Mouse (Mus musculus) embryonic fibroblast, embryonic 13.5 days (primary cell): Measurements from ENCODE around the gene Capzb.

Experiments
- CTCF ChIP-seq: IDR thresholded peaks from 2 replicates; pipeline ENCODE4 v1.5.1; 2011; ENCODE audit warnings: mild to moderate bottlenecking, control low read depth, low read length, moderate library complexity, borderline replicate concordance; ENCODE audit not compliant: insufficient read depth
- POLR2A ChIP-seq: IDR thresholded peaks from 2 replicates; pipeline ENCODE4 v1.6.1; 2011; ENCODE audit warnings: low read depth, mild to moderate bottlenecking, control low read depth, low read length, moderate library complexity

- no peak for TF ChIP-seq CTCF
- TF ChIP-seq POLR2A: no peak
These were observed 28.3 kb downstream of the Capzb start for GRCm38 (mm10) chr4:139220978-139221377.
